Mouse (Mus musculus) embryonic facial prominence, embryonic 11.5 days (tissue): ENCODE measurements at regions not wholly inside any gene's neighbourhood (a gene's known extent, or its start where the extent isn't known, plus 50 kb on each side); places are given as distances from the start of the nearest gene placed in this dataset.
A peak's percentile ranks its signal among the peaks of the same experiment; 100 is the strongest.
"Not testable (repeated sequence)": the region's sequence is repeated elsewhere in the genome, so short reads cannot be mapped to it uniquely, and the experiment has no call there.

Experiments used
- ATAC-seq: fragments of 200-750 bp; cut with Nextera tagmentation; replicated peaks from 2 replicates; pipeline ENCODE4 v1.8.0; 2017; ENCODE audit warnings: low read depth; ENCODE audit not compliant: insufficient number of reproducible peaks, low FRiP score, low TSS enrichment
- DNase-seq: peaks from one replicate; pipeline ENCODE4 v3.0.0-alpha.2; 2015; ENCODE audit warnings: low spot score
- H3K27ac ChIP-seq: fragments of 300-500 bp; sonication (generic); replicated peaks from 2 replicates; pipeline ENCODE4 v1.5.1; 2014; ENCODE audit warnings: mild to moderate bottlenecking, low read depth, low read length, control low read depth
- H3K27me3 ChIP-seq: fragments of 300-500 bp; sonication (generic); 2 replicates; pipeline ENCODE4 v1.6.1; 2014; ENCODE audit warnings: mild to moderate bottlenecking, low read length, moderate library complexity, mixed read lengths; ENCODE audit not compliant: control insufficient read depth, insufficient read depth
- H3K36me3 ChIP-seq: fragments of 300-500 bp; sonication (generic); replicated peaks from 2 replicates; pipeline ENCODE4 v1.6.1; 2014; ENCODE audit warnings: low read depth, mild to moderate bottlenecking, low read length, moderate library complexity, mixed read lengths; ENCODE audit not compliant: control insufficient read depth, insufficient read depth
- H3K4me1 ChIP-seq: fragments of 300-500 bp; sonication (generic); 2 replicates; pipeline ENCODE4 v1.6.1; 2014; ENCODE audit warnings: low read length, mixed read lengths; ENCODE audit not compliant: control insufficient read depth, insufficient read depth
- H3K4me2 ChIP-seq: fragments of 300-500 bp; sonication (generic); 2 replicates; pipeline ENCODE4 v1.6.1; 2014; ENCODE audit warnings: low read depth, mild to moderate bottlenecking, control low read depth, low read length, moderate library complexity
- H3K4me3 ChIP-seq: fragments of 300-500 bp; sonication (generic); 2 replicates; pipeline ENCODE4 v1.5.1; 2014; ENCODE audit warnings: low read depth, low read length, control low read depth
- H3K9ac ChIP-seq: fragments of 300-500 bp; sonication (generic); replicated peaks from 2 replicates; pipeline ENCODE4 v1.6.1; 2014; ENCODE audit warnings: mild to moderate bottlenecking, control low read depth, low read length
- H3K9me3 ChIP-seq: fragments of 300-500 bp; sonication (generic); replicated peaks from 2 replicates; pipeline ENCODE4 v1.6.1; 2016; ENCODE audit warnings: mild to moderate bottlenecking, low read length, inconsistent platforms, mixed read lengths; ENCODE audit not compliant: control insufficient read depth
- WGBS: fragments of 180-500 bp; shearing (Covaris S2); extraction: QIAGEN DNeasy Blood & Tissue Kit; methylation state at CpG from one replicate; pipeline ENCODE4 v1.1.7; 2014; 5-methylcytosine and 5-hydroxymethylcytosine counted together

- DNase-seq (peak; percentile 29), ATAC-seq (peak; percentile 39; the same call in 1 of the 2 replicates)
- Histone ChIP-seq H3K4me1 (no peaks in the 10 kb centered on the region), H3K9me3 (no peaks in the 10 kb centered on the region), H3K36me3 (no peaks in the 10 kb centered on the region), H3K9ac (no peak overlapping the region), H3K27ac (no peak overlapping the region), H3K27me3 (no peaks in the 10 kb centered on the region), H3K4me3 (no peak overlapping the region), H3K4me2 (no peak overlapping the region)
- WGBS: 61% methylated on average over 7 of the region's 7 CpGs
These were observed 60.0 kb downstream of the Dact2 start for GRCm38 (mm10) chr17:14144082-14144481.

DNA sequence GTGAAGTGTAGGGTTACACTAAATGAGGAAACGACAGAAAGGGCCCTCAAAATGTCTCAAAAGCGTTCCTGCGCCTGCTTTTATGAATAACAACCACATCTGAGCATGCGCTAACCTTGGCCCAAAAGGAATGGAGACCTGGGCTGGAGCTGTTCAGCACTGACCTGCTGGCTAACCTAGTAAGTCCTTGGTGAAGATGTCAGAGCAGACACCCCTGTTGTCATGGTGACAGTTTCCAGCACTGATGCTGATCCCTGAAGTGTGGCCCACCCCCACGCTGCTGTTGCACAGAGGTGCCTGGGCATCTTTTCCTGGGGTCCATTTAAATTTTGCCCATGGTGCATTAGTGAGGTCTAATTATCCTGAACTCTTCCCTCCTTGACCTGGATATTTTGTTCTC is 62.4 kb downstream of the Dact2 start:
- H3K4me3 ChIP-seq: no peak overlapping the region
- ATAC-seq (no peak), DNase-seq (no peak)
- H3K36me3 ChIP-seq: no peaks in the 10 kb centered on the region
- no peaks in the 10 kb centered on the region for H3K4me1 ChIP-seq
- 78% methylated on average over 5 of the region's 5 CpGs for WGBS
- no peak overlapping the region for H3K27ac ChIP-seq
- no peaks in the 10 kb centered on the region for H3K27me3 ChIP-seq
- H3K9me3 ChIP-seq: no peaks in the 10 kb centered on the region
- no peak overlapping the region for H3K4me2 ChIP-seq
- no peak overlapping the region for H3K9ac ChIP-seq

DNA sequence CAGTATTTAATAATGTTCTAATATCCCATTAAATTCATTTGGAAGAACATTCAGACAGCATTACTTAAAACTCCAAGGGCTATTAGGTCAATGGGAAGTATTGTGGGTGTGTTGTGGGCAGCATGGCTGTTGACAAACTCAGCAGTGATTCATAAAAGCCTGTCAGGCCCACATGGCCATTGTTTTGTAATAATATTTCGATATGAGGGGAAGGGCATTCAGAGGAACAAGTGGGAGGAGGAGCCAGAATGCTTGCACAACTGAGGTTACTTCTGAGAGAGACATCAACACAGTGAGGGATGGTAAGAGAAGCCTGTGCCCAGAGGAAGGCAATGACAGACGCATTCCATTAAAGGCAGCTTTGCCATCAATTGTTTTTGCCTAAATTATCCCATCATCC is 63.8 kb downstream of the Dact2 start:
- Histone ChIP-seq H3K4me3 (no peak overlapping the region), H3K27ac (no peak overlapping the region), H3K4me2 (no peak overlapping the region), H3K9ac (no peak overlapping the region), H3K36me3 (no peaks in the 10 kb centered on the region), H3K4me1 (no peaks in the 10 kb centered on the region), H3K27me3 (no peaks in the 10 kb centered on the region), H3K9me3 (no peaks in the 10 kb centered on the region)
- 79% methylated on average over 2 of the region's 2 CpGs for WGBS
- no peak for DNase-seq
- no peak for ATAC-seq

GRCm38 (mm10) chr17:14138941-14139340 is 65.2 kb downstream of the Dact2 start:
- H3K27me3 ChIP-seq: no peaks in the 10 kb centered on the region
- 83% methylated on average over 5 of the region's 5 CpGs for WGBS
- ATAC-seq (no peak), DNase-seq (no peak)
- H3K9me3 ChIP-seq: no peaks in the 10 kb centered on the region
- no peak overlapping the region for H3K4me3 ChIP-seq
- no peak overlapping the region for H3K4me2 ChIP-seq
- no peaks in the 10 kb centered on the region for H3K4me1 ChIP-seq
- H3K36me3 ChIP-seq: no peaks in the 10 kb centered on the region
- H3K9ac ChIP-seq: no peak overlapping the region
- H3K27ac ChIP-seq: no peak overlapping the region

DNA sequence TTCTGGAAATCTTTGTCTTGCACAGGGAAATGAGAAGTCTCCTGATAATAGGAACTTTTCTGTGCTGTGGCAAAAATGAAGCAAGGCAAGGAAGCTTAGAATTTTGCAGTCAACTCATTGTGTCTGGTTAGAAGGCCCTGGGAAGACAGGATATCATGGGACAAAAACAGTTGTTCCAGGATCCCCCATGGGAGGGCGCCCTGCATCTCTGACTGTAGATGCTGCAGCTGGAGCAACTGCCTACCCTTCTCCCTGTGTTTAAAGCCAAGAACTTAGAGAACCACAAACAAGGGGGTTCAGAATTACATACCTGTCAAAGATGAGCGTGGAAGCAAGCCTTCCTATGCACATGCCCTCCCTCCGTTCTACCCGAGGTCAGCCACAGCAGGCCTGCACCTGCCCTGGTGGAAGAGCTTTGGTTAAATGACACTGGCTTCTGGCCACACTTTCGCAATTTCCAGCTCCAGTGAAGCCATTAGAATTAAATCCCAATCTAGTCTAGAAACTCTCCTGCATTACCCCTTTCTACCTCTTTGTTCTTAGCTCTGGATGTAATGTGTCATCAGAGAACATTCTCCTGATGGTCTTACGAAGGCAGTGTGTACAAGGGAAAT is 67.3 kb downstream of the Dact2 start:
- no peaks in the 10 kb centered on the region for H3K27me3 ChIP-seq
- H3K4me1 ChIP-seq: no peaks in the 10 kb centered on the region
- H3K4me3 ChIP-seq: no peak overlapping the region
- DNase-seq (peak; percentile 33), ATAC-seq (no peak)
- H3K4me2 ChIP-seq: no peak overlapping the region
- no peak overlapping the region for H3K27ac ChIP-seq
- H3K9ac ChIP-seq: no peak overlapping the region
- WGBS: 66% methylated on average over 6 of the region's 6 CpGs
- no peaks in the 10 kb centered on the region for H3K9me3 ChIP-seq
- no peaks in the 10 kb centered on the region for H3K36me3 ChIP-seq

DNA sequence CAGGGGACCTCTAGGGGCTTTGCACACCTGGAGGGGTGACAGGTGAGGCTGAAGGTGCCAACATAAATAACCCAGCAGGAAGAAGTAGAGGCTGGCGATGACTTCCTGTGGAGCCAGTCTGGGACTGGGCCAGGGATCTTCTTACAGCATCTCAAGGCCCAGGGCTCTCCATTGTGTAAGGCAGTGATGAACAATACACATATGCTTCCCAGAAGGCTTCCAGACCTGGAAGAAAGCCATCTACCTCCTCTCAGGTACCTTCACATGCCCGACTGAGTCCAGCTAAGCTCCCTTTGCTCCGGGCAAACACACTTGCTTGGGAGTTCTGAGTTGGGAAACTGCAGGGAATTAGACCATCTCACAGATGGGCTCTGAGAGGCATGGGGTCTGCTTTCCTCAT is 69.5 kb downstream of the Dact2 start:
- Histone ChIP-seq H3K4me3 (no peak overlapping the region), H3K4me2 (no peak overlapping the region), H3K4me1 (no peaks in the 10 kb centered on the region), H3K36me3 (no peaks in the 10 kb centered on the region), H3K9me3 (no peaks in the 10 kb centered on the region), H3K9ac (no peak overlapping the region), H3K27ac (no peak overlapping the region), H3K27me3 (no peaks in the 10 kb centered on the region)
- DNase-seq: no peak
- ATAC-seq: no peak
- WGBS: 73% methylated on average over 3 of the region's 3 CpGs

DNA sequence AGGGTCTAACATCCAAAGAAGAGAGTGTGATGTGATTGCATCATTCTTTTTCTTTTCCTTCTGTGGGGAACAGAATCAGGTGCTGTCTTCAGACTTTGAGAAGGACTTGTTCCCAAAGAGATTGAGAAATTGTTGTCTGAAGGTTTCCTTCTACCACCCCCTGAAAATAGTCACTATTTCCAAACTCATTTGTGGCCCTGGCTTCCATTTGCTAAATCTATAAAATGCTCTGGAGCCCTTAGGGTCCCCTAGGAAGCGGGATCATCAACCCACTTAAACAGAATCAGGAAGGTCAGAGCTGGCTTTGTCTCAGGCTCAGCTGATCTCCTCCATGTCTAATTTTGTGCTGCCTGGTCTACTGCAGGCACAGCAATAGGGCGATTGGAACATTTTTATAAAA is 70.1 kb downstream of the Dact2 start:
- 84% methylated on average over 2 of the region's 2 CpGs for WGBS
- Histone ChIP-seq H3K9ac (no peak overlapping the region), H3K4me3 (no peak overlapping the region), H3K4me2 (no peak overlapping the region), H3K27me3 (no peaks in the 10 kb centered on the region), H3K4me1 (no peaks in the 10 kb centered on the region), H3K36me3 (no peaks in the 10 kb centered on the region), H3K27ac (no peak overlapping the region), H3K9me3 (no peaks in the 10 kb centered on the region)
- no peak for DNase-seq
- no peak for ATAC-seq

GRCm38 (mm10) chr17:14127031-14127430 is 67.7 kb upstream of the Gm7358 start:
- DNase-seq, H3K4me2 ChIP-seq, H3K4me3 ChIP-seq, H3K9ac ChIP-seq, H3K36me3 ChIP-seq, H3K4me1 ChIP-seq, ATAC-seq, H3K9me3 ChIP-seq, H3K27ac ChIP-seq, H3K27me3 ChIP-seq: not testable (repeated sequence)
- WGBS: 22% methylated on average over 2 of the region's 2 CpGs
